Mouse (Mus musculus): ENCODE results near the gene Sparc.

The Sparc gene

DNA sequence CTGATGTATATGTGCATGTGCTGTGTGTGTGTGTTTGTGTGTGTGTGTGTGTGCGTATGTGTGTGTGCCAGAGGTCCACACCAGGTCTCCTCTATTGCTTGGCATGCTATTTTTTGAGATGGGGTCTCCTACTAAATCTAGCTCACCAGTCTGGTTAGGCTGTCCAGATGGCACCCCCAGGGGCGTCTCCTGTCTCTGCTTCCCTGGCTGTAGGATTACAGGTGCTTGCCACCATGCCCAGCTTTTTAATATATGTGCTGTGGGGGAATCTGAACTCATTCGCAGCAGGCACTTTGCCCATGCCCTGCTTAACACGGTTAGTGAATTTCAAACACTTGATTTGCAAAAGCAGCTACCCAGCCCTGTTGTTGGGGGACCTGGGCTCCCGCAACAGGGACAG lies 57.1 kb downstream of the Sparc start:
- no peak for DNase-seq (ENCODE audit: low spot score)

DNA sequence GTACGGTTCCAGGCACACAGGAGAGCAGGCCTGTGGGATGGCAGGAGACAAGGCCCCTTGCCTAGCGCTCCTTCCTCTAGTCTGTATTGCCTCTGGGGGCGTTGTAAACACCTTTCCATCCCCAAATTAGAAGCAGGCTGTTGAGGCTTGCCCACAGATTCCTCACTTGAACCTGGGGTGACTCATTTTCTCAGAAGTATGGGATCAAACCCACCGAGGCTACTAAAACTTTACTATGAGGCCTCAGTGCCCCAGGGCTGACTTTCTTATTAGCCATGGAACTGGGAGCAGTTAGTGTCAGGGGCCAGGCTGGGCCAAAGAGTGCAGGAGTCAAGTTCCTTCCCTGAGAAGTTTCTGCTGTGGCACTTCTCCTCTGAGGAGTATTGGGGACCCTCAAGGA lies 57.7 kb downstream of the Sparc start:
- DNase-seq (ENCODE audit: low spot score) = no peak

DNA sequence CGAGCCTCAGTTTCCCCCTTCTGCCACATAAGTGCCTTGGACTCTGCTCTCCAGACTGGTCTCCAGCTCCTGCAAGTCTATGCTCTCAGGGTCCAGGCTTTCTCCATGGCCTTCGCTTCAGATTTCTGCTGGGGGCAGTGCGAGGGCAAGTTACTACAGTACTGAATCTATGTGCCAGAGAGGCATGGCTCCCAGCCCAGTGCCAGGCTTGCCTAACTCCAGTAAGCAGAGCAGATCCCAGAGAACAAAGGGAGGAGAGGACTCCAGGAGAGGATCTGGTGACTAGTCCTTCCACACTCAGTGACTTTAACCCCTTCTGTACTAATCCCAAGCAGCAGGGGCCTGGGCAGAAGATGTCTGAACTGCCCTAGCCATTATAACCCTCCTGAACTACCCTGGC lies 58.3 kb downstream of the Sparc start:
- no peak for DNase-seq (ENCODE audit: low spot score)

DNA sequence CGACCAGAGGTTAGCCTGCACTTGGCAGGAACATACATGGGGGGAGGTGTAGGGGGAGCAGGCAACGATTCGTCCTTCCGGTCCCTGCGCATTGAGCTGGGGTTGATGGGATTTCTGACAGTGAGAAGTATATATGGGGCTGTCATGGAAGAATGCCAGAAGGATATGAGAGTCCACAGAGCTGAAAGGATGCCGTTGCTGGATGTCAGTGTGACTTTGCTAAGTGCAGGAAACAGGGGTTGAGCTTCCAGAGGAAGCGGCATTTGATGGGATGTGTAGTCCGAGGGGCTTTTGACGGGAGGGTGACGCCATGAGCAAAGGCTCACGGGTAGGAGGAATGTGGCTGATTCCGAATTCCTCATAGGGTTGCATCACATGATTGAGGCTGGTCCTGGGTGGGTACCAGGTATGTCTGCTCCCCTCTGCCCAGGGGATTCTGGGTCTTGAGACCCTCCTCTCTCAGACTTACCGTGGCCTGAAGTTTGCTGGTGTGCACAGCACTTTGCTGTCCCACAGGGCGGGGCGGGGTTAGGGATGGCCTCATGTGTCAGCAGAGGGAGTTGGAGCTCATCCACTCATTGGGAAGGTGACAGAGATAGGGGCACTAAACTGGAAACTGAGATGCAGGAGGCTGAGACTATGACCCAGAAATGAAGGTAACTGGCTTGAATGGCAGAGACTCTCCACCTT lies 64.7 kb downstream of the Sparc start:
- DNase-seq (ENCODE audit: low spot score) = no peak

DNA sequence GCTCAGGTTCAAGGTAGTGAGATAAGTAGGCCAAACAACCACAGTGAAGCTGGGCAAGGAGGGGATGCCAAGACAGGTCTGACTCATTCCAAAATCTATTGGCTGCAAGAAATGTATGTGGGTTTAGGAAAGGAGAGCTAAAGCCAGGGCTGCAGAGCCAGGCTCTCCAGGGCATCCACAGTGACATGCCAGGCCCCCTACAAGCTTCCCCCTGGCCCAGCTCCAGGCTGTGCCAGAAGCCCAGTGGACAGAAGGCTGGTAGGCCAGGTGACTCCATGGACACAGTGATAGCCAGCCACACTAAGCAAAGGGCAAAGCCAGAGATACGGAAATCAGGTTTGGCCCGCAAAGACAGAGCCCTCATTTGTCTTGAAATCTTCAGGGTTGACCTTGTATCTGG lies 66.1 kb downstream of the Sparc start:
- no peak for DNase-seq (ENCODE audit: low spot score)

Measured in c-Kit-positive CD71-positive TER-119-positive erythroid progenitor cells, embryonic 14.5 days (primary cell).